Mouse (Mus musculus) hematopoietic stem cell, adult 5-6 weeks (primary cell): Measurements from ENCODE around the gene Rab17. TPM values are rescaled to one million over a fixed set of nuclear protein-coding genes. Genes with fewer than 3 reads are reported as not detected.

ENCODE experiments used
- ATAC-seq, 2 experiments: fragments of 125-278 bp in 1 of 2; replicated peaks in 1 of 2; 2 replicates each; pipeline ENCODE4 v1.8.0; 2016 to 2017; ENCODE audit warnings: inconsistent platforms in 2 of 2, mild to moderate bottlenecking in 2 of 2, moderate number of reproducible peaks in 2 of 2, low read depth in 1 of 2, moderate TSS enrichment in 1 of 2; ENCODE audit not compliant: low FRiP score in 2 of 2, poor library complexity in 2 of 2, severe bottlenecking in 2 of 2, insufficient read depth in 1 of 2, low TSS enrichment in 1 of 2
- total RNA-seq: library from RNA; stranded (forward); fragments of 172-1452, 232-1000 nt; gene quantifications from 2 replicates; pipeline ENCODE4 v1.2.3, GENCODE M21; 2017

Rab17 gene
- total RNA-seq, 1 experiment from 2014 or later = 3.4 TPM

- peak in 1 of 2 experiments; percentile 68; a peak in 2 of 4 replicates for ATAC-seq
Observed at GRCm38 (mm10) chr1:90956245-90957096, 13.0 kb downstream of the Rab17 start.

GRCm38 (mm10) chr1:90953688-90954087 lies 15.8 kb downstream of the Rab17 start:
- ATAC-seq = no peak

- ATAC-seq = no peak
Observed at GRCm38 (mm10) chr1:90952808-90953207, 16.7 kb downstream of the Rab17 start, which contains the start of gene Prlh. TSS of gene Prlh (plus strand) at chr1:90953108.

- ATAC-seq = no peak
Observed at GRCm38 (mm10) chr1:90951670-90952069, 17.8 kb downstream of the Rab17 start.

- peak; percentile 19 to 57; a peak in 3 of 4 replicates for ATAC-seq
Observed at GRCm38 (mm10) chr1:90949309-90949708, 20.2 kb downstream of the Rab17 start.

GRCm38 (mm10) chr1:90947252-90947651 lies 22.2 kb downstream of the Rab17 start:
- ATAC-seq = no peak

GRCm38 (mm10) chr1:90945171-90945570 lies 24.3 kb downstream of the Rab17 start:
- ATAC-seq = no peak

- ATAC-seq = no peak
Observed at GRCm38 (mm10) chr1:90939980-90940379, 29.5 kb downstream of the Rab17 start.

- ATAC-seq = no peak
Observed at GRCm38 (mm10) chr1:90936990-90937389, 32.5 kb downstream of the Rab17 start.

GRCm38 (mm10) chr1:90933001-90933400 lies 36.5 kb downstream of the Rab17 start:
- ATAC-seq = no peak

GRCm38 (mm10) chr1:90928575-90928934 lies 40.9 kb downstream of the Rab17 start:
- peak in 1 of 2 experiments; percentile 65; a peak in 3 of 4 replicates for ATAC-seq

GRCm38 (mm10) chr1:90927929-90928574 lies 41.4 kb downstream of the Rab17 start:
- peak in 1 of 2 experiments; percentile 17; a peak in 1 of 4 replicates for ATAC-seq

GRCm38 (mm10) chr1:90927308-90927707 lies 42.2 kb downstream of the Rab17 start:
- ATAC-seq = no peak

- ATAC-seq = no peak
Observed at GRCm38 (mm10) chr1:90926030-90926429, 43.4 kb downstream of the Rab17 start.

- no peak for ATAC-seq
Observed at GRCm38 (mm10) chr1:90921687-90922086, 47.8 kb downstream of the Rab17 start.

GRCm38 (mm10) chr1:90917509-90917908 lies 52.0 kb downstream of the Rab17 start:
- ATAC-seq = no peak

- peak; percentile 48 to 74 for ATAC-seq
Observed at GRCm38 (mm10) chr1:90914948-90915569, 54.4 kb downstream of the Rab17 start, which contains the start of gene Mlph. TSS of gene Mlph (plus strand) at chr1:90915085.

GRCm38 (mm10) chr1:90913231-90913630 lies 56.2 kb downstream of the Rab17 start:
- ATAC-seq = no peak
